Mouse (Mus musculus): Measurements from ENCODE around the gene Kif27.

- TF ChIP-seq POLR2A (IDR thresholded peaks at IDR 0.05; ENCODE audit: low read depth, low read length) (no peak; the same call in 1 of the 2 replicates), CTCF (conservative IDR thresholded peaks at IDR 0.05 in 1 of 2, IDR thresholded peaks at IDR 0.05 in 1 of 2; ENCODE audit: low read depth in 2 of 2, low read length in 2 of 2) (no peak), MYC (IDR thresholded peaks at IDR 0.05; ENCODE audit: low read depth, low read length) (no peak), CHD2 (IDR thresholded peaks at IDR 0.05; ENCODE audit: low read length) (peak; percentile 91), SIN3A (IDR thresholded peaks at IDR 0.05; ENCODE audit: low read length) (peak; percentile 36; the same call in 1 of the 2 replicates), ZC3H11A (IDR thresholded peaks at IDR 0.05; ENCODE audit: low read depth, low read length) (no peak), EP300 (IDR thresholded peaks at IDR 0.05; ENCODE audit: low read length) (no peak), TCF12 (IDR thresholded peaks at IDR 0.05; ENCODE audit: low read depth, low read length) (no peak), POLR2AphosphoS2 (IDR thresholded peaks at IDR 0.05; ENCODE audit: low read depth, low read length) (no peak)
Measured at GRCm38 (mm10) chr13:58401135-58402002, 42.4 kb upstream of the Kif27 start.

All from CH12.LX (cell line).